ENCODE assay signal across 10 mouse cellular contexts in genomic region chr6:53968550-53968949, GRCm38 (mm10). TPM values are rescaled to one million over a fixed set of nuclear protein-coding genes. Genes with fewer than 3 reads are reported as not detected.
DNase-seq lines count a peak whose midpoint lies in the region; TF ChIP-seq lines count a peak whose summit lies in the region.
"Had no signal": no experiment of that assay in that cellular context is flagged by ENCODE, and none has a peak within 500 bp of the region (broad histone marks: within the 10 kb centered on the region; RNA-seq: fewer than 3 reads in every experiment).

No protein-coding gene starts in this region.

- no peak overlapping the region for H3K27ac ChIP-seq in kidney, adult 2 months (ENCODE audit: insufficient read depth, low read depth, low read length)
- H3K27ac ChIP-seq in bone marrow, adult 2 months (ENCODE audit: control insufficient read depth, insufficient read depth, low read depth, low read length, poor library complexity) = no peak overlapping the region
- H3K27ac ChIP-seq in cortical plate, adult 2 months (ENCODE audit: insufficient read depth, low read length) = no peak overlapping the region
- H3K27ac ChIP-seq in thymus, adult 2 months (ENCODE audit: control insufficient read depth, insufficient read depth, low read length) = no peak overlapping the region

- no peak for TF ChIP-seq POLR2A in kidney, adult 2 months (IDR thresholded peaks at IDR 0.05; ENCODE audit: low read depth, low read length)
- TF ChIP-seq POLR2A in bone marrow, adult 2 months (IDR thresholded peaks at IDR 0.05; ENCODE audit: borderline replicate concordance, control insufficient read depth, low read depth, low read length) = no peak
- no peak for TF ChIP-seq POLR2A in cortical plate, adult 2 months (IDR thresholded peaks at IDR 0.05; ENCODE audit: extremely low read depth, insufficient read depth, low read length)
- TF ChIP-seq POLR2A in thymus, adult 2 months (IDR thresholded peaks at IDR 0.05; ENCODE audit: control insufficient read depth, extremely low read depth, insufficient read depth, low read length, poor library complexity) = no peak

- peak; percentile 23 for DNase-seq in kidney, adult 2 months
- DNase-seq in kidney, adult 18-20 months = no peak
- peak; percentile 49 for DNase-seq in ES-CJ7 (ENCODE audit: low read depth, low spot score)
- no peak for DNase-seq in thymus, adult 2 months
- DNase-seq in thymus, postnatal 0 days (ENCODE audit: low spot score) = no peak
- DNase-seq: gastrocnemius, postnatal 14 days had no signal

- WGBS in kidney, adult 2 months = 79% methylated on average over 6 of the region's 6 CpGs
- WGBS in bone marrow, adult 2 months = 61% methylated on average over 6 of the region's 6 CpGs
- WGBS in thymus, adult 2 months = 82% methylated on average over 6 of the region's 6 CpGs

- TF ChIP-seq CTCF in kidney, adult 2 months (conservative IDR thresholded peaks at IDR 0.05; ENCODE audit: insufficient read depth, insufficient read length, low read depth, low read length) = peak; percentile 55
- TF ChIP-seq CTCF in bone marrow, adult 2 months (IDR thresholded peaks at IDR 0.05; ENCODE audit: control insufficient read depth, insufficient read depth, low read length) = peak; percentile 24; the same call in 1 of the 2 replicates
- TF ChIP-seq CTCF in cortical plate, adult 2 months (IDR thresholded peaks at IDR 0.05; ENCODE audit: extremely low read depth, insufficient read depth, low read length) = peak; percentile 34
- no peak for TF ChIP-seq CTCF in thymus, adult 2 months (IDR thresholded peaks at IDR 0.05; ENCODE audit: borderline replicate concordance, control insufficient read depth, extremely low read depth, insufficient read depth, low read length, poor library complexity)

- no peaks in the 10 kb centered on the region for H3K27me3 ChIP-seq in kidney, adult 2 months (replicated peaks; ENCODE audit: control insufficient read depth, insufficient read depth, low read length)
- H3K27me3 ChIP-seq in thymus, adult 2 months (ENCODE audit: control insufficient read depth, insufficient read depth, low read length) = no peaks in the 10 kb centered on the region

- no peak overlapping the region for H3K4me3 ChIP-seq in kidney, adult 2 months (ENCODE audit: insufficient read depth, low read depth, low read length)
- H3K4me3 ChIP-seq in bone marrow, adult 2 months (replicated peaks; ENCODE audit: control insufficient read depth, low read depth, low read length) = no peak overlapping the region
- H3K4me3 ChIP-seq in cortical plate, adult 2 months (ENCODE audit: insufficient read depth, low read length) = no peak overlapping the region
- no peak overlapping the region for H3K4me3 ChIP-seq in thymus, adult 2 months (ENCODE audit: control insufficient read depth, insufficient read depth, low read length)

- no peaks in the 10 kb centered on the region for H3K4me1 ChIP-seq in kidney, adult 2 months (ENCODE audit: control insufficient read depth, insufficient read depth, low read length)
- no peaks in the 10 kb centered on the region for H3K4me1 ChIP-seq in bone marrow, adult 2 months (ENCODE audit: control insufficient read depth, insufficient read depth, low read length)
- H3K4me1 ChIP-seq in cortical plate, adult 2 months (ENCODE audit: control insufficient read depth, insufficient read depth, low read length) = no peaks in the 10 kb centered on the region
- no peaks in the 10 kb centered on the region for H3K4me1 ChIP-seq in thymus, adult 2 months (replicated peaks; ENCODE audit: control insufficient read depth, insufficient read depth, low read length)

- H3K36me3 ChIP-seq in kidney, adult 2 months (ENCODE audit: control insufficient read depth, insufficient read depth, low read length) = no peaks in the 10 kb centered on the region
- no peaks in the 10 kb centered on the region for H3K36me3 ChIP-seq in thymus, adult 2 months (ENCODE audit: control insufficient read depth, insufficient read depth, low read length)
- H3K36me3 ChIP-seq: G1E had no signal

RNA-seq across cellular contexts. Expression of gene Cpvl, which starts 9.9 kb away (rescaled TPM):
- polyA plus RNA-seq in kidney, adult 2 months (2012; rRNA removed) = 0.10 and 0.19 TPM in 2 replicates
- not detected in 2 replicates for polyA plus RNA-seq in bone marrow, adult 2 months (2011; ENCODE audit: insufficient read depth, insufficient read length, low replicate concordance, missing spikeins)
- polyA plus RNA-seq in cortical plate, adult 2 months (2012; rRNA removed) = not detected in 2 replicates
- not detected in 2 replicates for polyA plus RNA-seq in thymus, adult 2 months (2012; rRNA removed)
- not detected in 2 replicates for polyA plus RNA-seq in thymus, postnatal 0 days (2015; fragmentation: Nextera tagmentation; extraction: Ambion mirVana)
- polyA plus RNA-seq: G1E; neural tube, embryonic 14.5 days had no signal

Comparison
In these comparisons a context has a peak if more than half of its experiments do, and no peak if none do; other contexts are left out.
1. DNase-seq: peak in kidney, adult 2 months (single experiment) and ES-CJ7 (single experiment); none in kidney, adult 18-20 months (single experiment), thymus, adult 2 months (single experiment) and thymus, postnatal 0 days (single experiment).